Mouse (Mus musculus) bone marrow macrophage, adult 2 months (primary cell): ENCODE results near the gene Jpt1. TPM values are rescaled to one million over a fixed set of nuclear protein-coding genes. Genes with fewer than 3 reads are reported as not detected.

Experiments
- H3K27ac ChIP-seq: 2 replicates; pipeline ENCODE4 v1.5.1; 2012; ENCODE audit warnings: low read depth, low read length; ENCODE audit not compliant: insufficient read depth
- H3K4me1 ChIP-seq: 2 replicates; pipeline ENCODE4 v1.6.1; 2012; ENCODE audit warnings: low read length; ENCODE audit not compliant: control insufficient read depth, insufficient read depth
- H3K4me3 ChIP-seq: 2 replicates; pipeline ENCODE4 v1.5.1; 2012; ENCODE audit warnings: mild to moderate bottlenecking, low read length, moderate library complexity; ENCODE audit not compliant: insufficient read depth
- CTCF ChIP-seq: IDR thresholded peaks from 2 replicates; pipeline ENCODE4 v1.5.1; 2012; ENCODE audit warnings: low read depth, mild to moderate bottlenecking, low read length, moderate library complexity
- POLR2A ChIP-seq: IDR thresholded peaks from 2 replicates; pipeline ENCODE4 v1.6.1; 2012; ENCODE audit warnings: mild to moderate bottlenecking, low read depth, low read length, borderline replicate concordance
- polyA plus RNA-seq: library from polyadenylated mRNA; stranded (reverse); fragments of >200 nt; gene quantifications from 2 replicates; pipeline ENCODE4 v1.2.4, GENCODE M21; 2012; ENCODE audit not compliant: missing spikeins, insufficient read depth, insufficient read length

Jpt1 gene
- polyA plus RNA-seq, 1 experiment: 168 TPM

- TF ChIP-seq POLR2A (0 out of 2 replicates have a peak, but pooled peaks have one; percentile 0), CTCF (no peak)
- peak within 1 kb of the TSS; percentile 74 for H3K27ac ChIP-seq
- peak within 1 kb of the TSS; percentile 80 for H3K4me3 ChIP-seq
- H3K4me1 ChIP-seq: peaks cover 26% of the 10 kb centered on the region
These were observed 39.0 kb downstream of the Jpt1 start, which contains the start of gene Armc7 for GRCm38 (mm10) chr11:115475025-115475757. Gene Armc7 (plus strand): TSS chr11:115475667.

- Histone ChIP-seq H3K27ac (no peak overlapping the region), H3K4me3 (no peak overlapping the region), H3K4me1 (peaks cover 19% of the 10 kb centered on the region)
- TF ChIP-seq POLR2A: no peak
- TF ChIP-seq CTCF: peak; percentile 55
These were observed 40.4 kb downstream of the Jpt1 start for GRCm38 (mm10) chr11:115473626-115474275.

GRCm38 (mm10) chr11:115472183-115472582, 42.0 kb downstream of the Jpt1 start:
- Histone ChIP-seq H3K4me1 (peaks cover 15% of the 10 kb centered on the region), H3K27ac (no peak overlapping the region), H3K4me3 (no peak overlapping the region)
- TF ChIP-seq CTCF (no peak), POLR2A (no peak)

GRCm38 (mm10) chr11:115467217-115467618, 47.0 kb downstream of the Jpt1 start:
- H3K4me3 ChIP-seq: no peak overlapping the region
- TF ChIP-seq CTCF: no peak
- no peaks in the 10 kb centered on the region for H3K4me1 ChIP-seq
- no peak overlapping the region for H3K27ac ChIP-seq

GRCm38 (mm10) chr11:115464851-115465250, 49.3 kb downstream of the Jpt1 start:
- TF ChIP-seq POLR2A: no peak
- no peak overlapping the region for H3K27ac ChIP-seq
- no peak overlapping the region for H3K4me3 ChIP-seq
- no peaks in the 10 kb centered on the region for H3K4me1 ChIP-seq

- no peak for TF ChIP-seq POLR2A
- no peak for TF ChIP-seq CTCF
- H3K4me3 ChIP-seq: no peak overlapping the region
- H3K4me1 ChIP-seq: no peaks in the 10 kb centered on the region
- H3K27ac ChIP-seq: no peak overlapping the region
These were observed 50.8 kb downstream of the Jpt1 start for GRCm38 (mm10) chr11:115463397-115463796.

GRCm38 (mm10) chr11:115462243-115462891, 51.8 kb downstream of the Jpt1 start, which contains the start of gene Slc16a5:
Gene Slc16a5 (plus strand): TSS chr11:115462474.
- no peaks in the 10 kb centered on the region for H3K4me1 ChIP-seq
- no peak within 1 kb of the TSS for H3K27ac ChIP-seq
- H3K4me3 ChIP-seq: no peak within 1 kb of the TSS
- no peak for TF ChIP-seq CTCF
- TF ChIP-seq POLR2A: no peak

- H3K4me1 ChIP-seq: no peaks in the 10 kb centered on the region
- TF ChIP-seq CTCF (no peak), POLR2A (no peak)
- H3K27ac ChIP-seq: no peak overlapping the region
- H3K4me3 ChIP-seq: no peak overlapping the region
These were observed 52.3 kb downstream of the Jpt1 start for GRCm38 (mm10) chr11:115461846-115462242.

GRCm38 (mm10) chr11:115460976-115461375, 53.2 kb downstream of the Jpt1 start:
- Histone ChIP-seq H3K27ac (no peak overlapping the region), H3K4me1 (no peaks in the 10 kb centered on the region), H3K4me3 (no peak overlapping the region)
- TF ChIP-seq CTCF (no peak), POLR2A (no peak)

- H3K27ac ChIP-seq: no peak overlapping the region
- H3K4me3 ChIP-seq: no peak overlapping the region
- TF ChIP-seq CTCF (no peak), POLR2A (no peak)
- no peaks in the 10 kb centered on the region for H3K4me1 ChIP-seq
These were observed 56.8 kb downstream of the Jpt1 start for GRCm38 (mm10) chr11:115457405-115457804.
